Mouse (Mus musculus): ENCODE measurements around the gene Gm29423.
"Not testable (repeated sequence)": the region's sequence is repeated elsewhere in the genome, so short reads cannot be mapped to it uniquely, and the experiment has no call there.

Gene Gm29423

GRCm38 (mm10) chrY:70303187-70303586 lies at the start of gene Gm29423, which contains the start of gene Gm29644:
TSS of gene Gm29423 (minus strand) at chrY:70303287.
TSS of gene Gm29644 (minus strand) at chrY:70303343.
- DNase-seq, result not testable (repeated sequence)

- DNase-seq, result not testable (repeated sequence)
These were observed 29.5 kb downstream of the Gm29423 start, which contains the start of gene Gm21118 for GRCm38 (mm10) chrY:70273542-70273941. TSS of gene Gm21118 (minus strand) at chrY:70273642.
